Mouse (Mus musculus): ENCODE data around the gene Zfp746. TPM values are rescaled to one million over a fixed set of nuclear protein-coding genes. Genes with fewer than 3 reads are reported as not detected.

Gene Zfp746
- total and polyA plus RNA-seq, 2 experiments = 8.9 to 14.4 TPM

- no peak overlapping the region for H3K9ac ChIP-seq (ENCODE audit: low read depth, low read length)
- H3K27ac ChIP-seq (replicated peaks; ENCODE audit: insufficient read depth, low read depth, low read length) = no peak overlapping the region
- peaks cover 38% of the 10 kb centered on the region for H3K36me3 ChIP-seq (ENCODE audit: control insufficient read depth, insufficient read depth, low read length)
- 95% methylated on average over 10 of the region's 10 CpGs for WGBS
- no peak for DNase-seq (ENCODE audit: extremely low read depth, low read depth, low spot score)
- H3K79me2 ChIP-seq (ENCODE audit: control insufficient read depth, insufficient read depth, low read length) = no peaks in the 10 kb centered on the region
- no peaks in the 10 kb centered on the region for H3K4me1 ChIP-seq (ENCODE audit: control insufficient read depth, insufficient read depth, low read length)
- no peak for TF ChIP-seq CTCF (IDR thresholded peaks at IDR 0.05; ENCODE audit: low read depth, low read length)
- no peak for TF ChIP-seq POLR2A (IDR thresholded peaks at IDR 0.05; ENCODE audit: extremely low read depth, insufficient read depth, low read length)
- H3K27me3 ChIP-seq (ENCODE audit: control insufficient read depth, insufficient read depth, low read length) = no peaks in the 10 kb centered on the region
- H3K4me3 ChIP-seq (ENCODE audit: insufficient read depth, low read depth, low read length) = no peak overlapping the region
Observed at GRCm38 (mm10) chr6:48025905-48026660, 60.3 kb downstream of the Zfp746 start.

DNA sequence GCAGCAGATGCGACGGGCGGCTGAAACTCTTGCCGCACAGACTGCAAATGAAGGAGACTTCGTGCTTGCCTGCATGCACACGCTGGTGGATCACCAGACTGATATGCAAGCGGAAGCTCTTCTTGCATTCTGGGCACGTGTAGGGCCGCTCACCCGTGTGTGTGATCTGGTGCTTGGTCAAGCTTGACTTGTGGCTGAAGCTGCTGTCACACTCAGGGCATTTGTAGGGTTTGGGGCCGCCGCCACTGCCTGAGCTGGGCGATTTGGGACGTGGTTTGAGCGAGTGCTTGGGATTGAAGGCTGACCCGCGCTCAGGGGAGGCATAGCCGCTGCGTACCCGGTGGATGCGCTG is 61.4 kb downstream of the Zfp746 start:
- H3K36me3 ChIP-seq (ENCODE audit: control insufficient read depth, insufficient read depth, low read length) = peaks cover 36% of the 10 kb centered on the region
- H3K79me2 ChIP-seq (ENCODE audit: control insufficient read depth, insufficient read depth, low read length) = no peaks in the 10 kb centered on the region

DNA sequence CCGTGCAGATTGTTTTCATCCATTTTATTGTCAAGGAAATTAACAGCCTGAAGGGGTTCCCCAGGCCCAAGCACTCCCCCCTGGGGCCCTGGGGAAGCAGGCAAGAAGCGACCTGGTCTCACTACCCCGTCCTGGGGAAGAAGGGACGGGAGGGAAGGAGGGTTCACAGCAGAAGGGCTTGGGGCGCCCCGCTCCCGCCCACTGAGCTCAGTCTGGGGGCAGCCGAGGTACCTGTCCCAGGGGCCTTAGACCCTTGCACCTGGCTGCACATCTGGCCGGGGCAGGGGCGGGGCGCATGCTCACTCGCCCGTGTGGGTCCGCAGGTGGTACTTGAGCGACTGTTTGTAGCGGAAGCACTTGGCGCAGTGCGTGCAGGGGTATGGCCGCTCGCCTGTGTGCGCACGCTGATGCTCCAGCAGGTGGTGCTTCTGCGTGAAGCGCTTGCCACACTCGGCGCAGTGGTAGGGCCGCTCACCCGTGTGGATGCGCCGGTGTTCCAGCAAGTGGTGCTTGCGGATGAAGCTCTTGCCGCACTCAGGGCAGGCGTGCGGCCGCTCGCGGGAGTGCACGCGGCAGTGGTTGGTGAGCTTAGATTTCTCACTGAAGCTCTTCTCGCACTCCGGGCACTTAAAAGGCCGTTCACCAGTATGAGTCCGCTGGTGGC is 61.9 kb downstream of the Zfp746 start:
- Histone ChIP-seq H3K27me3 (ENCODE audit: control insufficient read depth, insufficient read depth, low read length) (no peaks in the 10 kb centered on the region), H3K79me2 (ENCODE audit: control insufficient read depth, insufficient read depth, low read length) (no peaks in the 10 kb centered on the region), H3K9ac (ENCODE audit: low read depth, low read length) (no peak overlapping the region), H3K36me3 (ENCODE audit: control insufficient read depth, insufficient read depth, low read length) (peaks cover 33% of the 10 kb centered on the region), H3K4me3 (ENCODE audit: insufficient read depth, low read depth, low read length) (no peak overlapping the region), H3K4me1 (ENCODE audit: control insufficient read depth, insufficient read depth, low read length) (no peaks in the 10 kb centered on the region), H3K27ac (replicated peaks; ENCODE audit: insufficient read depth, low read depth, low read length) (no peak overlapping the region)
- WGBS = 98% methylated on average over 43 of the region's 43 CpGs
- DNase-seq (ENCODE audit: extremely low read depth, low read depth, low spot score) = no peak
- TF ChIP-seq CTCF (IDR thresholded peaks at IDR 0.05; ENCODE audit: low read depth, low read length) (no peak), POLR2A (IDR thresholded peaks at IDR 0.05; ENCODE audit: extremely low read depth, insufficient read depth, low read length) (no peak)

More for the DNA sequence above, 61.4 kb downstream of the Zfp746 start:
- H3K27me3 ChIP-seq (ENCODE audit: control insufficient read depth, insufficient read depth, low read length) = no peaks in the 10 kb centered on the region
- no peak for DNase-seq (ENCODE audit: extremely low read depth, low read depth, low spot score)
- WGBS = 96% methylated on average over 21 of the region's 21 CpGs
- no peak overlapping the region for H3K4me3 ChIP-seq (ENCODE audit: insufficient read depth, low read depth, low read length)
- H3K4me1 ChIP-seq (ENCODE audit: control insufficient read depth, insufficient read depth, low read length) = no peaks in the 10 kb centered on the region
- no peak overlapping the region for H3K27ac ChIP-seq (replicated peaks; ENCODE audit: insufficient read depth, low read depth, low read length)
- TF ChIP-seq POLR2A (IDR thresholded peaks at IDR 0.05; ENCODE audit: extremely low read depth, insufficient read depth, low read length) = no peak
- TF ChIP-seq CTCF (IDR thresholded peaks at IDR 0.05; ENCODE audit: low read depth, low read length) = no peak
- no peak overlapping the region for H3K9ac ChIP-seq (ENCODE audit: low read depth, low read length)

- no peak for TF ChIP-seq POLR2A (IDR thresholded peaks at IDR 0.05; ENCODE audit: extremely low read depth, insufficient read depth, low read length)
- Histone ChIP-seq H3K36me3 (ENCODE audit: control insufficient read depth, insufficient read depth, low read length) (peaks cover 24% of the 10 kb centered on the region), H3K9ac (ENCODE audit: low read depth, low read length) (no peak overlapping the region), H3K79me2 (ENCODE audit: control insufficient read depth, insufficient read depth, low read length) (no peaks in the 10 kb centered on the region), H3K27ac (replicated peaks; ENCODE audit: insufficient read depth, low read depth, low read length) (no peak overlapping the region), H3K4me1 (ENCODE audit: control insufficient read depth, insufficient read depth, low read length) (no peaks in the 10 kb centered on the region), H3K4me3 (ENCODE audit: insufficient read depth, low read depth, low read length) (no peak overlapping the region), H3K27me3 (ENCODE audit: control insufficient read depth, insufficient read depth, low read length) (no peaks in the 10 kb centered on the region)
- DNase-seq (ENCODE audit: extremely low read depth, low read depth, low spot score) = no peak
- 57% methylated on average over 2 of the region's 2 CpGs for WGBS
Observed at GRCm38 (mm10) chr6:48022672-48023071, 63.7 kb downstream of the Zfp746 start.

- Histone ChIP-seq H3K36me3 (ENCODE audit: control insufficient read depth, insufficient read depth, low read length) (peaks cover 18% of the 10 kb centered on the region), H3K9ac (ENCODE audit: low read depth, low read length) (no peak overlapping the region), H3K27me3 (ENCODE audit: control insufficient read depth, insufficient read depth, low read length) (no peaks in the 10 kb centered on the region), H3K27ac (replicated peaks; ENCODE audit: insufficient read depth, low read depth, low read length) (no peak overlapping the region), H3K79me2 (ENCODE audit: control insufficient read depth, insufficient read depth, low read length) (no peaks in the 10 kb centered on the region), H3K4me3 (ENCODE audit: insufficient read depth, low read depth, low read length) (no peak overlapping the region), H3K4me1 (ENCODE audit: control insufficient read depth, insufficient read depth, low read length) (no peaks in the 10 kb centered on the region)
- WGBS = 77% methylated on average over 1 of the region's 1 CpGs
- TF ChIP-seq POLR2A (IDR thresholded peaks at IDR 0.05; ENCODE audit: extremely low read depth, insufficient read depth, low read length) (no peak), CTCF (IDR thresholded peaks at IDR 0.05; ENCODE audit: low read depth, low read length) (no peak)
- DNase-seq (ENCODE audit: extremely low read depth, low read depth, low spot score) = no peak
Observed at GRCm38 (mm10) chr6:48021678-48022077, 64.7 kb downstream of the Zfp746 start.

- Histone ChIP-seq H3K9ac (ENCODE audit: low read depth, low read length) (no peak overlapping the region), H3K36me3 (ENCODE audit: control insufficient read depth, insufficient read depth, low read length) (peaks cover 7% of the 10 kb centered on the region; the same call in 1 of the 2 replicates), H3K4me1 (ENCODE audit: control insufficient read depth, insufficient read depth, low read length) (no peaks in the 10 kb centered on the region), H3K79me2 (ENCODE audit: control insufficient read depth, insufficient read depth, low read length) (no peaks in the 10 kb centered on the region), H3K27me3 (ENCODE audit: control insufficient read depth, insufficient read depth, low read length) (no peaks in the 10 kb centered on the region), H3K27ac (replicated peaks; ENCODE audit: insufficient read depth, low read depth, low read length) (no peak overlapping the region), H3K4me3 (ENCODE audit: insufficient read depth, low read depth, low read length) (no peak overlapping the region)
- no peak for DNase-seq (ENCODE audit: extremely low read depth, low read depth, low spot score)
- TF ChIP-seq CTCF (IDR thresholded peaks at IDR 0.05; ENCODE audit: low read depth, low read length) (no peak), POLR2A (IDR thresholded peaks at IDR 0.05; ENCODE audit: extremely low read depth, insufficient read depth, low read length) (no peak)
- WGBS = 91% methylated on average over 2 of the region's 2 CpGs
Observed at GRCm38 (mm10) chr6:48020006-48020405, 66.4 kb downstream of the Zfp746 start.
